Mouse (Mus musculus) CH12.LX (cell line): ENCODE measurements around the gene Slc35d3.

ENCODE experiments used
- BHLHE40 ChIP-seq: IDR thresholded peaks from 2 replicates; pipeline ENCODE4 v1.6.1; 2011; ENCODE audit warnings: mild to moderate bottlenecking, low read depth, low read length, improper control_type of control experiment
- CTCF ChIP-seq, 2 experiments: IDR thresholded peaks in 1 of 2; conservative IDR thresholded peaks in 1 of 2; 2 replicates each; pipeline ENCODE4 v1.5.1; 2011 to 2012; ENCODE audit warnings: low read depth in 2 of 2, low read length in 2 of 2, improper control_type of control experiment in 1 of 2, inconsistent platforms in 1 of 2, mild to moderate bottlenecking in 1 of 2, moderate library complexity in 1 of 2
- EP300 ChIP-seq: IDR thresholded peaks from 2 replicates; pipeline ENCODE4 v1.6.1; 2011; ENCODE audit warnings: low read length, improper control_type of control experiment
- HCFC1 ChIP-seq: IDR thresholded peaks from 2 replicates; pipeline ENCODE4 v1.6.1; 2012; ENCODE audit warnings: low read depth, mild to moderate bottlenecking, inconsistent platforms, low read length, improper control_type of control experiment
- MXI1 ChIP-seq: IDR thresholded peaks from 2 replicates; pipeline ENCODE4 v1.6.1; 2011; ENCODE audit warnings: mild to moderate bottlenecking, low read depth, low read length, improper control_type of control experiment
- POLR2A ChIP-seq: IDR thresholded peaks from 2 replicates; pipeline ENCODE4 v1.6.1; 2011; ENCODE audit warnings: low read depth, mild to moderate bottlenecking, improper control_type of control experiment, low read length
- RAD21 ChIP-seq: IDR thresholded peaks from 2 replicates; pipeline ENCODE4 v1.6.1; 2011; ENCODE audit warnings: low read depth, mild to moderate bottlenecking, low read length, improper control_type of control experiment, moderate library complexity
- RCOR1 ChIP-seq: conservative IDR thresholded peaks from 2 replicates; pipeline ENCODE4 v1.6.1; 2012; ENCODE audit warnings: low read depth, mild to moderate bottlenecking, inconsistent platforms, low read length, improper control_type of control experiment
- TBP ChIP-seq: conservative IDR thresholded peaks from 2 replicates; pipeline ENCODE4 v1.6.1; 2011; ENCODE audit warnings: low read depth, low read length, improper control_type of control experiment
- ZNF384 ChIP-seq: IDR thresholded peaks from 2 replicates; pipeline ENCODE4 v1.6.1; 2012; ENCODE audit warnings: low read depth, low read length, improper control_type of control experiment, inconsistent platforms

GRCm38 (mm10) chr10:19850544-19850997 is 688 bp downstream of the Slc35d3 start:
- TF ChIP-seq BHLHE40 (no peak), MXI1 (no peak), EP300 (no peak), CTCF (conservative IDR thresholded peaks at IDR 0.05 in 1 of 2, IDR thresholded peaks at IDR 0.05 in 1 of 2; ENCODE audit: low read depth in 2 of 2, low read length in 2 of 2) (no peak), RAD21 (no peak; the same call in 1 of the 2 replicates), ZNF384 (no peak), HCFC1 (no peak), POLR2A (no peak), RCOR1 (no peak), TBP (no peak)
